Mouse (Mus musculus) hindbrain, embryonic 16.5 days (tissue): ENCODE results near the gene Spata20. TPM values are rescaled to one million over a fixed set of nuclear protein-coding genes. Genes with fewer than 3 reads are reported as not detected.

Experiments used
- ATAC-seq: fragments of 200-750 bp; cut with Nextera tagmentation; 2 replicates; pipeline ENCODE4 v1.8.0; 2017; ENCODE audit warnings: moderate TSS enrichment, moderate library complexity
- H3K27ac ChIP-seq: fragments of 300-500 bp; sonication (generic); 2 replicates; pipeline ENCODE4 v1.5.1; 2014; ENCODE audit warnings: low read depth, mild to moderate bottlenecking, control low read depth, low read length, moderate library complexity
- H3K27me3 ChIP-seq: fragments of 300-500 bp; sonication (generic); replicated peaks from 2 replicates; pipeline ENCODE4 v1.6.1; 2014; ENCODE audit warnings: low read length; ENCODE audit not compliant: control insufficient read depth, insufficient read depth
- H3K36me3 ChIP-seq: fragments of 300-500 bp; sonication (generic); 2 replicates; pipeline ENCODE4 v1.6.1; 2014; ENCODE audit warnings: mild to moderate bottlenecking, low read length, moderate library complexity, mixed read lengths; ENCODE audit not compliant: control insufficient read depth, insufficient read depth
- H3K4me1 ChIP-seq: fragments of 300-500 bp; sonication (generic); 2 replicates; pipeline ENCODE4 v1.6.1; 2014; ENCODE audit warnings: low read depth, low read length; ENCODE audit not compliant: control insufficient read depth, insufficient read depth
- H3K4me2 ChIP-seq: fragments of 300-500 bp; sonication (generic); 2 replicates; pipeline ENCODE4 v1.6.1; 2014; ENCODE audit warnings: mild to moderate bottlenecking, low read length, control low read depth, moderate library complexity
- H3K4me3 ChIP-seq: fragments of 300-500 bp; sonication (generic); 2 replicates; pipeline ENCODE4 v1.5.1; 2014; ENCODE audit warnings: mild to moderate bottlenecking, low read length, control low read depth, moderate library complexity
- H3K9ac ChIP-seq: fragments of 300-500 bp; sonication (generic); 2 replicates; pipeline ENCODE4 v1.6.1; 2014; ENCODE audit warnings: low read depth, mild to moderate bottlenecking, control low read depth, low read length, moderate library complexity
- H3K9me3 ChIP-seq: fragments of 300-500 bp; sonication (generic); 2 replicates; pipeline ENCODE4 v1.6.1; 2014; ENCODE audit warnings: mild to moderate bottlenecking, low read length, moderate library complexity; ENCODE audit not compliant: control insufficient read depth
- WGBS: fragments of 180-500 bp; shearing (Covaris S2); extraction: QIAGEN DNeasy Blood & Tissue Kit; methylation state at CpG from one replicate; pipeline ENCODE4 v1.1.7; 2014; 5-methylcytosine and 5-hydroxymethylcytosine counted together
- polyA plus RNA-seq: library from polyadenylated mRNA; unstranded; fragments of >200 nt; fragmentation: Nextera tagmentation; extraction: Ambion mirVana; gene quantifications from 2 replicates; pipeline ENCODE4 v1.2.1, GENCODE M21; 2015

Spata20 gene
- polyA plus RNA-seq, 1 experiment from 2014 or later = 0.64 TPM

DNA sequence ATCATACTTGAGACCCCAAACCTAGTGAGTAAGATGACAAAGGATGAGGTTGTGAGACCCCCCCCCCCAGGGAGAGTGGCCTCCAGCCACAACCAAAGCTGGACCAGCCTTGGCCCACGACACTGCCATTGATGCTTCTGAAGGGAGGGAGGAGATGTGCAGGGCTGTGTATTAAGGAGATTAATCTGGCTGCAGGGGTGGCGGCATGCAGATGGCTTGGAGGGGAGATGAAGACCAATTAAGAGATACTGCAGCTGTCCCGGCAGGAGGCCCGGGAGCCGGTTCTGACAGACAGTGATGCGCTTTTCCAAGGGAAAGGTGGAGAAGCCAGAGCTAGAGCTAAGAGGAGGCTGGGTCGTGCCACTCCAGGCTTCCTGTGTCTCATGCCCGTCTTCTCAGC is 36.7 kb downstream of the Spata20 start:
- H3K4me1 ChIP-seq = peaks cover 33% of the 10 kb centered on the region
- H3K9me3 ChIP-seq = no peaks in the 10 kb centered on the region
- no peak overlapping the region for H3K4me2 ChIP-seq
- no peak overlapping the region for H3K9ac ChIP-seq
- peak; percentile 48; the same call in 1 of the 2 replicates for ATAC-seq
- H3K36me3 ChIP-seq = no peaks in the 10 kb centered on the region
- no peaks in the 10 kb centered on the region for H3K27me3 ChIP-seq
- peak overlapping the region; percentile 30; the same call in 1 of the 2 replicates for H3K27ac ChIP-seq
- WGBS = 40% methylated on average over 8 of the region's 8 CpGs
- no peak overlapping the region for H3K4me3 ChIP-seq

GRCm38 (mm10) chr11:94447017-94447416 is 39.0 kb downstream of the Spata20 start:
- H3K27ac ChIP-seq = no peak overlapping the region; the same call in 1 of the 2 replicates
- WGBS = 17% methylated on average over 3 of the region's 3 CpGs
- no peak for ATAC-seq
- no peak overlapping the region for H3K4me2 ChIP-seq
- H3K36me3 ChIP-seq = peaks cover 7% of the 10 kb centered on the region
- H3K9me3 ChIP-seq = no peaks in the 10 kb centered on the region
- peaks cover 40% of the 10 kb centered on the region for H3K4me1 ChIP-seq
- H3K27me3 ChIP-seq = no peaks in the 10 kb centered on the region
- H3K4me3 ChIP-seq = no peak overlapping the region
- no peak overlapping the region for H3K9ac ChIP-seq

DNA sequence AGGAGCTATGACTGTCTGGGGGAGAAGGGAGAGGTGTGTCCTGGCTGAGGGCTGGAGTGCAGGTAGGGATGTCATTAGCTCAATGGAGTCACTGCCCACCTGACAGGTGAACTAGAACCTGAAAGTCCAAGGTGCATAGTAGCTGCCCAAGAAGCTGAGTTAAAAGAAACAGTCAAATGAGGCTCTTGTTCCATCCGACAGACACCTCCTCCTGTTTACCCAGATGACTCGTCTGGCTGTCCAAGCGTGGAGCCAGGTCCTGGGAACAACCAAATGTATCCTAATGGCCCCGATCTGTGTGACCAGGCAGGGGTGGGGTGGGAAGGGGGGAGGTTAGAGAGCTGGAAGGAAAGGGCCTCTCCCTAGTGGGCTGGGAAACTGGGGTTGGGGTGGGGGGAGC is 40.7 kb downstream of the Spata20 start:
- 37% methylated on average over 4 of the region's 4 CpGs for WGBS
- H3K36me3 ChIP-seq = peaks cover 7% of the 10 kb centered on the region
- no peaks in the 10 kb centered on the region for H3K9me3 ChIP-seq
- H3K4me1 ChIP-seq = peaks cover 51% of the 10 kb centered on the region
- no peaks in the 10 kb centered on the region for H3K27me3 ChIP-seq
- H3K27ac ChIP-seq = no peak overlapping the region
- H3K9ac ChIP-seq = no peak overlapping the region
- no peak for ATAC-seq
- no peak overlapping the region for H3K4me3 ChIP-seq
- no peak overlapping the region for H3K4me2 ChIP-seq

DNA sequence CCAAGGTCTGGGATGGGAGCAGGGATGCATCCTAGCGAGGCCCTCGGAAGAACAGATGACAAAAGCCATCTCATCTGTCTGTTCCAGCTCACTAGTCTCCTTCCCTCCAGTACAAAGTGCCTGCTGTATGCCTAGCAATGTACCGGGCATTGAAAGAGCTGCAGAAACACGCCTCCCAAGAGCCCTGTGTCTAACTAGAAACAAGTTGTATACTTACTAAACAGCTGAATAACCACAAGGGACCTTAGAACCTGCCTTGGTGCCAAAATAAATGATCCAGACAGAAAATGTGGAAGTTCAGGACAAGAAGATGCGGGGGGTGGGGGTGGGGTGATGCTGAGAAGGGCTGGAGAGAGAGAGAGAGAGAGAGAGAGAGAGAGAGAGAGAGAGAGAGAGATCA is 41.1 kb downstream of the Spata20 start:
- H3K27me3 ChIP-seq = no peaks in the 10 kb centered on the region
- no peak overlapping the region for H3K27ac ChIP-seq
- peaks cover 46% of the 10 kb centered on the region for H3K4me1 ChIP-seq
- no peak for ATAC-seq
- H3K4me2 ChIP-seq = no peak overlapping the region
- H3K4me3 ChIP-seq = no peak overlapping the region
- no peak overlapping the region; the same call in 1 of the 2 replicates for H3K9ac ChIP-seq
- WGBS = 35% methylated on average over 5 of the region's 5 CpGs
- peaks cover 7% of the 10 kb centered on the region for H3K36me3 ChIP-seq
- no peaks in the 10 kb centered on the region for H3K9me3 ChIP-seq

GRCm38 (mm10) chr11:94441752-94442151 is 44.2 kb downstream of the Spata20 start:
- H3K4me3 ChIP-seq = no peak overlapping the region
- no peaks in the 10 kb centered on the region for H3K9me3 ChIP-seq
- H3K9ac ChIP-seq = no peak overlapping the region
- no peaks in the 10 kb centered on the region for H3K27me3 ChIP-seq
- peaks cover 36% of the 10 kb centered on the region for H3K4me1 ChIP-seq
- peaks cover 10% of the 10 kb centered on the region for H3K36me3 ChIP-seq
- H3K4me2 ChIP-seq = no peak overlapping the region
- ATAC-seq = no peak
- no peak overlapping the region; the same call in 1 of the 2 replicates for H3K27ac ChIP-seq
- WGBS = 50% methylated on average over 9 of the region's 9 CpGs

DNA sequence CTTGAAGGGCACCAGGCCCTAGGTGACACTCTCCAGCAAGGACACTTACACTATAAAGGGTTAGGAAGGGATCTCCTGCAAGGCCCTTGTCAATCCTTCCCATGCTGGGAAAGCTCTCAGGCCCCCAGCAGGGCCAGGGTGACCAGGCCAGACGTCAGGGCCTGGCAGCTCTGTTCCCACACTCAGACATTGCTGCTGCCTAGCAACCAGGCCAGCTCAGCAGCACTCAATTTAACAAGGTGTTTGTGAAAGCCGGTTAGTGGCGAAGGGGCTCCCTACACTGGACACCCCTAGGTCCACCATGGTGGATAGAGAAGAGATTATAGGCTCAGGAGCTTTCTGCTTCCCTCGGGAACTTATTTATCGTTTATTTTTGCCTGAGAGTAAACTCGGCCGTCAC is 44.9 kb downstream of the Spata20 start:
- WGBS = 24% methylated on average over 7 of the region's 7 CpGs
- H3K4me3 ChIP-seq = no peak overlapping the region
- H3K4me1 ChIP-seq = peaks cover 36% of the 10 kb centered on the region
- no peak overlapping the region for H3K4me2 ChIP-seq
- ATAC-seq = peak; percentile 57; the same call in 1 of the 2 replicates
- peaks cover 10% of the 10 kb centered on the region for H3K36me3 ChIP-seq
- H3K27ac ChIP-seq = peak overlapping the region; percentile 55
- H3K9ac ChIP-seq = peak overlapping the region; percentile 10; the same call in 1 of the 2 replicates
- H3K9me3 ChIP-seq = no peaks in the 10 kb centered on the region
- no peaks in the 10 kb centered on the region for H3K27me3 ChIP-seq

DNA sequence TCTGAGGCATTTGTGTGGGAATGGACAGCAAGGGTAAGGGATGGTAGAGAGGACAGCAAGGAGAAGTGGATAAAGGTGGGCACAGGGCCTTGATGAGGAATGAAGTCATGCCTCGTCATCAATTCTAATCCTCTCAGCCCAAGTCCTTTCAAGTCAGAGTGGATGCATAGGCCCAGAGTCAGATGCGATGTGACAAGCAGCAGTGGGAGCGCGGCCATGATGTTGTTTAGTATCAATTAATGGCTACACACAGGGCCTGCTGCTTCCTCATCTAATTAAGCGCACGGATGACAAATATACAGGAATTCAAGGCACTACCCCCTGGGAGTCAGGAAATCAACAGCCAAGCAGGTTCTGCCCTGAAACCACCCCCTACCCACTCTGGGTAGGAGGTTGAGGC is 45.6 kb downstream of the Spata20 start:
- Histone ChIP-seq H3K27ac (no peak overlapping the region), H3K4me2 (no peak overlapping the region), H3K36me3 (peaks cover 10% of the 10 kb centered on the region), H3K9me3 (no peaks in the 10 kb centered on the region), H3K27me3 (no peaks in the 10 kb centered on the region), H3K4me1 (peaks cover 31% of the 10 kb centered on the region), H3K9ac (no peak overlapping the region), H3K4me3 (no peak overlapping the region)
- ATAC-seq = 0 out of 2 replicates have a peak, but pooled peaks have one; percentile 13
- 46% methylated on average over 6 of the region's 6 CpGs for WGBS

DNA sequence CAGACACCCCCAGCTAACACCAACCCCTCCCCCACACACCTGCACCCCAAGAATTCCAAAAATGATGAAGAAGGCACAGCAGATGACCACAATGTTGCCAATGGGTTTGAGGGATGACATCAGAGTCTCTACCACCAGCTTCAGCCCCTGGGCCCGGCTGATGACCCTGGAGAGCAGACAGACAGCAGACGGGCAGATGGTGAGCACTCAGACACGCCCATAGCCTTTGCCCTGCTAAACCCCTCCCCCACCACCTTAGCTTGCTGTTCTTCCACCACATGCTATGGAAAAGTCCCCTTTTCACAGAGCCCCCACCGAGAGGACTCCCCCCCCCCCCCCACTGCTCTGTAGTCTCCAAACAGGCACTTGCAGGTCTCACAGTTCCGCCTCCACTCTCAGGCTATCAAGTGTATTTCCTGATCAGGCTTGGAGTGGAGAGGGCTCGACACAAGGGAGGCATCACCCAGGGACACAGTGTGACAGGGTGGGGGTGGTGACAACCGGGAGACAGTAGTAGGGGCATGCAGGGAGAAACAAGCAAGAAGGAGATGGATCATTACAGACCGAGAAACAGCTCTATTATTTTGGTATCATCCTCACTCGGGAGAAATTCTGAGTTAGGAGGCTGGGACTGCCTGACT is 56.8 kb downstream of the Spata20 start:
- no peak overlapping the region; the same call in 1 of the 2 replicates for H3K9ac ChIP-seq
- peaks cover 13% of the 10 kb centered on the region for H3K36me3 ChIP-seq
- 16% methylated on average over 9 of the region's 9 CpGs for WGBS

More for the DNA sequence above, 56.8 kb downstream of the Spata20 start:
- no peaks in the 10 kb centered on the region for H3K9me3 ChIP-seq
- H3K4me3 ChIP-seq = no peak overlapping the region
- no peak overlapping the region for H3K4me2 ChIP-seq
- no peak overlapping the region for H3K27ac ChIP-seq
- H3K4me1 ChIP-seq = peaks cover 23% of the 10 kb centered on the region
- no peaks in the 10 kb centered on the region for H3K27me3 ChIP-seq
- ATAC-seq = 0 out of 2 replicates have a peak, but pooled peaks have one; percentile 24
